Mouse (Mus musculus) liver, postnatal 0 days (tissue): ENCODE results near the gene Tctn3.

Experiments used
- CTCF ChIP-seq: sonication (generic); IDR thresholded peaks from 2 replicates; pipeline ENCODE4 v1.5.1; 2016; ENCODE audit warnings: antibody characterized with exemption, low read depth
- EP300 ChIP-seq: IDR thresholded peaks from 2 replicates; pipeline ENCODE4 v1.6.1; 2016; ENCODE audit warnings: antibody characterized with exemption, low read depth, mild to moderate bottlenecking

GRCm38 (mm10) chr19:40661108-40661507, 49.1 kb upstream of the Tctn3 start:
- TF ChIP-seq CTCF (no peak), EP300 (no peak)
